Comparison of ENCODE assay signal across 8 mouse cellular contexts in the genomic region with DNA sequence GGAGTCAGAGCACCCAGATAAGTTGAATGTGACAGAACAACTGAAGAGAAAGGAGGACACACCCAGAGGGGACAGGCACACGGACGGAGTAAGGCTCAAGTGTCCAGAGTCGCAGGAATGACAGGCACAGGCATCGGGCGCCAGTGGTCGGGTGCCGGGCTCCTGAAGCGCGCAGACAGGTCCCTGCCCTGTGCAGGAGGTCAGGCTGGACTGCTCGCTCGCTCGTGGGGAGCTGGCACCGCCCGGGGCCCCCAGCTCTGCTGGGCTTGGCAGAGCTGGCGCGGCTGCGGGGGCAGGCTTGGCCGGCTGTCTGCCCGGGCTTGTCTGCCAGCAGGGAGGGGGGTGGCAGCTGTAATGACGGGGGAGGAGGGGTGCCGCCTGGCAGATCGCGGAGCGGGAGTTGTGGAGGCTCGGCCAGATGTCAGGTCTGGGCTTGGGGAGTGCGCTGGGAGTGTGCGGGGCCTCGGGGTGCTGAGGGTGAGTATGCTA. TPM values are rescaled to one million over a fixed set of nuclear protein-coding genes. Genes with fewer than 3 reads are reported as not detected.
DNase-seq lines count a peak whose midpoint lies in the region; ATAC-seq and TF ChIP-seq lines count a peak whose summit lies in the region.

No protein-coding gene starts in this region.

- peak overlapping the region; percentile 79 for H3K27ac ChIP-seq in forebrain, embryonic 10.5 days
- peak overlapping the region; percentile 26; the same call in 1 of the 2 replicates for H3K27ac ChIP-seq in lung, postnatal 0 days (ENCODE audit: low read length)

- peak overlapping the region; percentile 56 for H3K9ac ChIP-seq in lung, postnatal 0 days (replicated peaks; ENCODE audit: low read depth)

- H3K36me3 ChIP-seq in forebrain, embryonic 10.5 days (replicated peaks) = no peaks in the 10 kb centered on the region
- H3K36me3 ChIP-seq in lung, postnatal 0 days (ENCODE audit: insufficient read depth, low read length) = no peaks in the 10 kb centered on the region

- under 1% methylated on average over 27 of the region's 28 CpGs for WGBS in forebrain, embryonic 10.5 days
- under 1% methylated on average over 28 of the region's 28 CpGs for WGBS in lung, postnatal 0 days

- peak overlapping the region; percentile 60 for H3K4me3 ChIP-seq in forebrain, embryonic 10.5 days
- H3K4me3 ChIP-seq in lung, postnatal 0 days (ENCODE audit: low read depth, low read length) = peak overlapping the region; percentile 50

- H3K9me3 ChIP-seq in forebrain, embryonic 10.5 days = no peaks in the 10 kb centered on the region
- H3K9me3 ChIP-seq in lung, postnatal 0 days (ENCODE audit: low read length) = no peaks in the 10 kb centered on the region

- no peak for TF ChIP-seq EP300 in lung, postnatal 0 days (IDR thresholded peaks at IDR 0.05)

- peak; percentile 24 to 25 for DNase-seq in CD8-positive naive resting alpha-beta T cell, adult 2 months (ENCODE audit: low read depth in 2 of 2, low spot score in 2 of 2)
- DNase-seq in brain, adult 2 months (ENCODE audit: low read depth, low spot score) = peak; percentile 96
- no peak for DNase-seq in forebrain, embryonic 10.5 days (ENCODE audit: extremely low spot score, low spot score)
- DNase-seq in heart, postnatal 14 days = peak; percentile 77 to 81
- DNase-seq in layer of hippocampus, adult 9-11 months = peak; percentile 92
- peak; percentile 56 for DNase-seq in lung, postnatal 0 days (ENCODE audit: low spot score)
- peak; percentile 46 for DNase-seq in retina, embryonic 14.5 days (ENCODE audit: low spot score)
- peak; percentile 78 for DNase-seq in urinary bladder, postnatal 14 days (ENCODE audit: low spot score)

- TF ChIP-seq CTCF in lung, postnatal 0 days (IDR thresholded peaks at IDR 0.05) = no peak

- peak overlapping the region; percentile 98 for H3K4me2 ChIP-seq in lung, postnatal 0 days (replicated peaks; ENCODE audit: low read depth, low read length)

- intact Hi-C loops in heart, postnatal 14 days (cut with DNase I) = no loop called here

- H3K4me1 ChIP-seq in forebrain, embryonic 10.5 days = peaks cover 55% of the 10 kb centered on the region
- H3K4me1 ChIP-seq in lung, postnatal 0 days (ENCODE audit: insufficient read depth, low read depth, low read length) = peaks cover 7% of the 10 kb centered on the region; the same call in 1 of the 2 replicates

- peak; percentile 37 for ATAC-seq in lung, postnatal 0 days

- H3K27me3 ChIP-seq in forebrain, embryonic 10.5 days (ENCODE audit: poor library complexity, severe bottlenecking) = peaks cover 60% of the 10 kb centered on the region
- no peaks in the 10 kb centered on the region for H3K27me3 ChIP-seq in lung, postnatal 0 days (replicated peaks; ENCODE audit: insufficient read depth, low read length)

RNA-seq across cellular contexts. Expression of a gene that starts 0.7 kb away (rescaled TPM):
- polyA plus RNA-seq in forebrain, embryonic 10.5 days (2016; fragmentation: Nextera tagmentation; extraction: Ambion mirVana) = 1.5 and 2.0 TPM in 2 replicates
- total RNA-seq in heart, postnatal 14 days (2021) = 10 to 100 TPM; 35.5 to 37.7 TPM
- polyA plus RNA-seq in lung, postnatal 0 days (2015; fragmentation: Nextera tagmentation; extraction: Ambion mirVana) = 2.7 and 3.9 TPM in 2 replicates

RNA-seq across cellular contexts. Expression of a gene that starts 17.7 kb away (rescaled TPM):
- 51.3 and 54.1 TPM in 2 replicates for polyA plus RNA-seq in forebrain, embryonic 10.5 days (2016; fragmentation: Nextera tagmentation; extraction: Ambion mirVana)
- total RNA-seq in heart, postnatal 14 days (2021) = 10 to 100 TPM; 11.2 to 12.7 TPM
- polyA plus RNA-seq in lung, postnatal 0 days (2015; fragmentation: Nextera tagmentation; extraction: Ambion mirVana) = 15.0 and 16.2 TPM in 2 replicates
